Mouse (Mus musculus): ENCODE measurements around the gene Cyp11a1. TPM values are rescaled to one million over a fixed set of nuclear protein-coding genes. Genes with fewer than 3 reads are reported as not detected.

Cyp11a1 gene
- polyA plus RNA-seq, 1 experiment from 2014 or later, result 0.13 TPM

DNA sequence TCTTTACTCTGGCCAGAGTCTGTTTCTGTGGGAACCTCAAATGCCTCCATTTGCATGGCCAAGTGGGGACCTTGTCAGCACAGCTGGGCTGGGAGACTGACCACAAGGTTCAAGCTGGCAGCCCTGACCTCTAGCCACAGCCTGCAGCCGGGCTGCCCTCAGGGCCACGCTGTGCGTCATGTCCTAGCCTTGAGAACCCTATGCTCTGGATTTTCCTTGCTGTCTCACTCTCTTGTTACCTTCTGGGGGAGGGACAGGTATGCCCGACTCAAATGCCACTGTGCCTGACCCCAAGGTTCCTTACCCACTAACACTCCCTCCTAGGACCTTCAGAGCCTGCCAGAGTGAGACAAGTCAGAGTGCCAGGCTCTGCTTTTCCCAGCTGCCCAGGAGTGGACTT lies 30.8 kb downstream of the Cyp11a1 start:
- Histone ChIP-seq H3K27me3 (peaks cover 12% of the 10 kb centered on the region), H3K9me3 (no peaks in the 10 kb centered on the region), H3K4me2 (replicated peaks) (no peak overlapping the region), H3K9ac (no peak overlapping the region; the same call in 1 of the 2 replicates), H3K36me3 (no peaks in the 10 kb centered on the region), H3K4me3 (no peak overlapping the region), H3K27ac (no peak overlapping the region), H3K4me1 (peaks cover 28% of the 10 kb centered on the region)
- ATAC-seq (ENCODE audit: insufficient number of reproducible peaks, insufficient read depth, low FRiP score, low TSS enrichment), result no peak
- 66% methylated on average over 4 of the region's 4 CpGs for WGBS

DNA sequence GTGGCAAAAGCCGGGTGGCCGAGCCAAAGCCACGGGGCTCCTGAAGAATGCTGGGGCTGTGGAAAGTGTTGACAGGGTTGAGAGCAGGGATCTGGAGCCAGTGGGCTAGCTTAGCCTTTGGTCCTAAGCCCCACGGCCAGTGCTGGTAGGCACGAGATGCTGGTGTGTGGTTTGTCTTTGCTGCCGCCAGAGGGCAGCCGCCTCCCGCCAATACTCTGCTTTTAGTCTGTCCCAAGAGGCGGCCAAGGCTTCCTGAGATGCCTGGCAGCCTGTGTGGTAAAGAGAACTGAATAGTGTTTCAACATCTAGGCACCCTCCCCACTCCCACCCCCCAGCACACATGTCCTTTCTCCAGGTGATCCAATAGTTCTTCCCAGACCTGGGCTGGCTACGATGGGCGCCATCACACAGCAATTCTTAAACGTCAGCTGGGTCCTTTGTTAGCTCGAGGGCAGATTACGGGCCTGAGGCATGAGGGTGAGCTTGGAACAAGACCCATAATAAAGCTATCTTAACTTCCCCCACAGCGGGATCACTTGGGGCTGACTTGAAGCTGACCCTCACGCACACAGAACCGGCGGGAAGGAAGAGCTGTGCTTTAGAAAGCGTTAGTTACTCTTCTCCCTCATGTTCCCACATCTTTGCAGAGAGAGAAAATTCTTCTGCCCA lies 32.4 kb downstream of the Cyp11a1 start:
- H3K4me1 ChIP-seq, result peaks cover 42% of the 10 kb centered on the region
- peak; percentile 64; the same call in 1 of the 2 replicates for ATAC-seq (ENCODE audit: insufficient number of reproducible peaks, insufficient read depth, low FRiP score, low TSS enrichment)
- H3K36me3 ChIP-seq, result no peaks in the 10 kb centered on the region
- H3K27ac ChIP-seq, result 0 out of 2 replicates have a peak overlapping the region, but pooled peaks have one; percentile 1
- H3K4me2 ChIP-seq (replicated peaks), result no peak overlapping the region
- 21% methylated on average over 19 of the region's 19 CpGs for WGBS
- H3K4me3 ChIP-seq, result no peak overlapping the region
- no peaks in the 10 kb centered on the region for H3K9me3 ChIP-seq
- peaks cover 9% of the 10 kb centered on the region for H3K27me3 ChIP-seq
- no peak overlapping the region for H3K9ac ChIP-seq

GRCm38 (mm10) chr9:58040977-58041376 lies 34.8 kb downstream of the Cyp11a1 start:
- H3K9me3 ChIP-seq, result no peaks in the 10 kb centered on the region
- peaks cover 56% of the 10 kb centered on the region for H3K4me1 ChIP-seq
- H3K27ac ChIP-seq, result peak overlapping the region; percentile 74
- no peaks in the 10 kb centered on the region for H3K36me3 ChIP-seq
- WGBS, result 22% methylated on average over 4 of the region's 4 CpGs
- peaks cover 9% of the 10 kb centered on the region for H3K27me3 ChIP-seq
- no peak overlapping the region for H3K4me2 ChIP-seq (replicated peaks)
- H3K4me3 ChIP-seq, result no peak overlapping the region
- H3K9ac ChIP-seq, result no peak overlapping the region
- ATAC-seq (ENCODE audit: insufficient number of reproducible peaks, insufficient read depth, low FRiP score, low TSS enrichment), result no peak

GRCm38 (mm10) chr9:58042391-58042790 lies 36.2 kb downstream of the Cyp11a1 start:
- Histone ChIP-seq H3K4me3 (no peak overlapping the region), H3K4me2 (replicated peaks) (no peak overlapping the region), H3K27me3 (peaks cover 3% of the 10 kb centered on the region; the same call in 1 of the 2 replicates), H3K9me3 (no peaks in the 10 kb centered on the region), H3K27ac (peak overlapping the region; percentile 74), H3K9ac (no peak overlapping the region), H3K4me1 (peaks cover 58% of the 10 kb centered on the region), H3K36me3 (no peaks in the 10 kb centered on the region)
- 18% methylated on average over 10 of the region's 10 CpGs for WGBS
- ATAC-seq (ENCODE audit: insufficient number of reproducible peaks, insufficient read depth, low FRiP score, low TSS enrichment), result no peak

GRCm38 (mm10) chr9:58043496-58044017 lies 37.3 kb downstream of the Cyp11a1 start:
- Histone ChIP-seq H3K4me1 (peaks cover 64% of the 10 kb centered on the region), H3K4me3 (no peak overlapping the region), H3K36me3 (no peaks in the 10 kb centered on the region), H3K4me2 (replicated peaks) (no peak overlapping the region), H3K27ac (no peak overlapping the region), H3K9ac (no peak overlapping the region), H3K9me3 (no peaks in the 10 kb centered on the region), H3K27me3 (no peaks in the 10 kb centered on the region)
- ATAC-seq (ENCODE audit: insufficient number of reproducible peaks, insufficient read depth, low FRiP score, low TSS enrichment), result no peak
- 88% methylated on average over 10 of the region's 10 CpGs for whole genome bisulfite sequencing

DNA sequence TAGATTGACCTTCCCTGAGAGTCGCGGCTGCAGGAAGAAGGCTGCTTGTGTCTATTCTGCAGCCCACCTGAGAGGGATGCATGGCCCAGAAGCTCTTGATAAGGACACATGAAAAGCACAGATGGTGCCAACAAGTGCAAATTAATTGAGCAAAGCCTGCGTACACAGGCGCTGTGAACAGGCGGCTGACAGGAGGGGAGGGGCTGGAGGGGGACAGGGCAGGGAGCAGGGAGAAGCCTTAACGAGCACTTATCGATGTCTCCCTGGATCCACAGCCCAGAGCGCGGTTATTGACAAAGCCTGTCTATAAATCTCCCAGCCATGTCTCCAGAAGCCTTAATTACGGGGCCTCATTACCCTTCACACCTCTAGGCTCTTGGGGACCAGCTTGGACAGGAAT lies 38.6 kb downstream of the Cyp11a1 start:
- H3K36me3 ChIP-seq, result no peaks in the 10 kb centered on the region
- H3K4me3 ChIP-seq, result no peak overlapping the region
- peaks cover 61% of the 10 kb centered on the region for H3K4me1 ChIP-seq
- 31% methylated on average over 10 of the region's 10 CpGs for WGBS
- ATAC-seq (ENCODE audit: insufficient number of reproducible peaks, insufficient read depth, low FRiP score, low TSS enrichment), result no peak
- no peak overlapping the region for H3K9ac ChIP-seq
- no peaks in the 10 kb centered on the region for H3K9me3 ChIP-seq
- H3K27ac ChIP-seq, result no peak overlapping the region
- H3K4me2 ChIP-seq (replicated peaks), result no peak overlapping the region
- 0 out of 2 replicates have a peak, but pooled peaks cover 3% of the 10 kb centered on the region for H3K27me3 ChIP-seq

DNA sequence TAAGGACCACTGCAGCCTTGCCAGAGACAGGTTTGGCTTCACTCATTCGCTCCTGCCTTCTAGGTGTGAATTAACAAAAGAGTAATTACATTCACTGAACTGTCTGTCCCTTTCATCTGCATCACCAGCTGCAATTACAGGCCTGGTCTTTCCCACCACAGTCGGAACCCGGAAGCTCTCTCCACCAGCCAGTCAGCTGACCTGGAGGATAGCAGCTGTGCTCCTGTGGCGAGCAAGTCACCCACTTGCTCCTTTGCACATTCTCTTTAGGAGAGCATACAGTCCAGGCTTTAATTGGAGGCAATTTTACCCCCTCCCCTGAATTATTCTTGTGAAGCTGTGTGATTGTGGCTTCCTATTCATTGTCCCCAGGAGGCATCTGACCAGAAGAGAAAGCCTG lies 39.4 kb downstream of the Cyp11a1 start:
- H3K27ac ChIP-seq, result 0 out of 2 replicates have a peak overlapping the region, but pooled peaks have one; percentile 3
- no peak overlapping the region for H3K9ac ChIP-seq
- peaks cover 56% of the 10 kb centered on the region for H3K4me1 ChIP-seq
- no peak overlapping the region for H3K4me2 ChIP-seq (replicated peaks)
- ATAC-seq (ENCODE audit: insufficient number of reproducible peaks, insufficient read depth, low FRiP score, low TSS enrichment), result no peak
- WGBS, result 29% methylated on average over 4 of the region's 4 CpGs
- H3K4me3 ChIP-seq, result no peak overlapping the region
- H3K36me3 ChIP-seq, result no peaks in the 10 kb centered on the region
- H3K27me3 ChIP-seq, result 0 out of 2 replicates have a peak, but pooled peaks cover 3% of the 10 kb centered on the region
- H3K9me3 ChIP-seq, result no peaks in the 10 kb centered on the region

- H3K4me3 ChIP-seq, result no peak overlapping the region
Measured at GRCm38 (mm10) chr9:58047061-58047460, 40.9 kb downstream of the Cyp11a1 start.

DNA sequence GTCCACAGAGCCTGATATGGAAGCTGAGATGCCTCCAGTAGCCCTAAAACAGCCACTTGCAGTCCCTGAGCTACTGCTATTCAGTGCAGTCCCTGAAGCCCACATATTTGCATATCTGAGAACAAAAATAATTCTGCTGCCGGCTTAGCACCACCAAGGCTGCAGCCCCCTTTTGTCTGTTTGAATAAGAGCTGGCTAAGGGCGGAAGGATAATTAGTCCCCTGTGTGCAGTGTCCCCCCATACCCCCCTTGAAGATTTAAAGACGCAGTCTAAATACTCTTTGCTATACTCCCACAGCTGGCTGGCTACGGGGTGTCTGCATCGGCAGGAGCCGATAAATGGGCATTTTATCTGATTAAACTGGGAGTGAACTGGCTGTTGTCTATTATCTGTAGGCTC lies 42.4 kb downstream of the Cyp11a1 start:
- H3K27me3 ChIP-seq, result 0 out of 2 replicates have a peak, but pooled peaks cover 3% of the 10 kb centered on the region
- no peak overlapping the region for H3K4me2 ChIP-seq (replicated peaks)
- no peak overlapping the region for H3K27ac ChIP-seq
- no peak overlapping the region for H3K4me3 ChIP-seq
- H3K36me3 ChIP-seq, result no peaks in the 10 kb centered on the region
- H3K4me1 ChIP-seq, result peaks cover 34% of the 10 kb centered on the region
- no peak for ATAC-seq (ENCODE audit: insufficient number of reproducible peaks, insufficient read depth, low FRiP score, low TSS enrichment)
- no peaks in the 10 kb centered on the region for H3K9me3 ChIP-seq
- H3K9ac ChIP-seq, result 0 out of 2 replicates have a peak overlapping the region, but pooled peaks have one; percentile 8
- whole genome bisulfite sequencing, result 11% methylated on average over 6 of the region's 6 CpGs

More at GRCm38 (mm10) chr9:58047061-58047460, 40.9 kb downstream of the Cyp11a1 start:
- Histone ChIP-seq H3K27me3 (0 out of 2 replicates have a peak, but pooled peaks cover 3% of the 10 kb centered on the region), H3K27ac (no peak overlapping the region), H3K4me2 (replicated peaks) (no peak overlapping the region), H3K9me3 (no peaks in the 10 kb centered on the region), H3K9ac (no peak overlapping the region), H3K4me1 (peaks cover 42% of the 10 kb centered on the region), H3K36me3 (no peaks in the 10 kb centered on the region)
- WGBS, result 77% methylated on average over 10 of the region's 10 CpGs
- no peak for ATAC-seq (ENCODE audit: insufficient number of reproducible peaks, insufficient read depth, low FRiP score, low TSS enrichment)

DNA sequence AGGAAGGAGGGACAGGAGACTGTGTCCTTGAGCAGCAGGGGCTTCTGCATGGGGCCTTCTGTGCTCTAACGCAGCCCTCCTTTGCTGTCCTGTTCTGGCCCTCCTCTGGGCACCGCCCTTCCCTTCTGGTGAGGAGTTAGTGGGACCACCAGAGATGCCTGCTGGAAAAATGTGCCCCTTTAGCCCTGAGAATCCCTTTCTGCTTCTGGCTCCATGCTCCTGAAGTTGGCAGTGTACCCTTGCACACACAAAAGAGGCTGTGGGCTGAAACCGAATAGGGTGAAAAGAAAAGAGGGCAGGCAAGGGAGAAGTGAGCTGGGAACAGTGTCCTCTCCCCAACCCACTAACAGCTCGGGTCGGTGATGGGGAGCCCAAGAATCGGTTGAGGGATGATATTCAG lies 43.0 kb downstream of the Cyp11a1 start:
- Histone ChIP-seq H3K4me3 (no peak overlapping the region), H3K27ac (peak overlapping the region; percentile 9; the same call in 1 of the 2 replicates), H3K27me3 (0 out of 2 replicates have a peak, but pooled peaks cover 3% of the 10 kb centered on the region), H3K4me2 (replicated peaks) (no peak overlapping the region), H3K9ac (0 out of 2 replicates have a peak overlapping the region, but pooled peaks have one; percentile 8), H3K4me1 (peaks cover 40% of the 10 kb centered on the region), H3K9me3 (no peaks in the 10 kb centered on the region), H3K36me3 (no peaks in the 10 kb centered on the region)
- WGBS, result 53% methylated on average over 6 of the region's 6 CpGs
- ATAC-seq (ENCODE audit: insufficient number of reproducible peaks, insufficient read depth, low FRiP score, low TSS enrichment), result no peak

GRCm38 (mm10) chr9:58049861-58050260 lies 43.6 kb downstream of the Cyp11a1 start:
- no peak overlapping the region for H3K27ac ChIP-seq
- no peak for ATAC-seq (ENCODE audit: insufficient number of reproducible peaks, insufficient read depth, low FRiP score, low TSS enrichment)

DNA sequence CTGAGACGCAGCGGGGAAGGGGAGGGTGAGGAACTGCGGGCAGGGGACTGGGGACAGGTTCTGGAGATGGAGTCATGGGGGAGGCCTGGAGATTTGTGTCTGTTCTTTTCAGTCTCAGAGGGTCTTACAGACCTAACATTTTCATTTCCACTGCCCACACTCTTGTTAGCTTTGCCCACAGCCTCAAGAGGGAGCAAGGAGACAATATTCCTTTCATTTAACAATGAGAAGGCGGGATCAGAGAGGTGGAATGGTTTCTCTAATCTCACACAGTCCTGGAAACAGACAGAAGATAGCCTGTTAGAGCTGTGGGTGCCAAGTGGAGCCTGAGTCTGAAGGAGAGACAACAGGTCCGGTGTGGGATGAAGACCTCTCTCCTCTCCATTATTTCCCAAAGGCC lies 45.7 kb downstream of the Cyp11a1 start:
- H3K4me3 ChIP-seq, result no peak overlapping the region
- no peak for ATAC-seq (ENCODE audit: insufficient number of reproducible peaks, insufficient read depth, low FRiP score, low TSS enrichment)
- H3K27ac ChIP-seq, result no peak overlapping the region
- peaks cover 36% of the 10 kb centered on the region for H3K4me1 ChIP-seq
- no peak overlapping the region for H3K4me2 ChIP-seq (replicated peaks)
- H3K9ac ChIP-seq, result no peak overlapping the region
- no peaks in the 10 kb centered on the region for H3K9me3 ChIP-seq
- H3K36me3 ChIP-seq, result no peaks in the 10 kb centered on the region
- WGBS, result 28% methylated on average over 5 of the region's 5 CpGs
- 0 out of 2 replicates have a peak, but pooled peaks cover 6% of the 10 kb centered on the region for H3K27me3 ChIP-seq

More at GRCm38 (mm10) chr9:58049861-58050260, 43.6 kb downstream of the Cyp11a1 start:
- H3K9ac ChIP-seq, result no peak overlapping the region
- no peaks in the 10 kb centered on the region for H3K36me3 ChIP-seq
- H3K4me1 ChIP-seq, result peaks cover 41% of the 10 kb centered on the region
- H3K4me3 ChIP-seq, result no peak overlapping the region
- 75% methylated on average over 7 of the region's 7 CpGs for whole genome bisulfite sequencing
- no peak overlapping the region for H3K4me2 ChIP-seq (replicated peaks)
- 0 out of 2 replicates have a peak, but pooled peaks cover 3% of the 10 kb centered on the region for H3K27me3 ChIP-seq
- H3K9me3 ChIP-seq, result no peaks in the 10 kb centered on the region

All from embryonic facial prominence, embryonic 12.5 days (tissue).